ENCODE assay signal across 8 mouse cellular contexts in the genomic region with DNA sequence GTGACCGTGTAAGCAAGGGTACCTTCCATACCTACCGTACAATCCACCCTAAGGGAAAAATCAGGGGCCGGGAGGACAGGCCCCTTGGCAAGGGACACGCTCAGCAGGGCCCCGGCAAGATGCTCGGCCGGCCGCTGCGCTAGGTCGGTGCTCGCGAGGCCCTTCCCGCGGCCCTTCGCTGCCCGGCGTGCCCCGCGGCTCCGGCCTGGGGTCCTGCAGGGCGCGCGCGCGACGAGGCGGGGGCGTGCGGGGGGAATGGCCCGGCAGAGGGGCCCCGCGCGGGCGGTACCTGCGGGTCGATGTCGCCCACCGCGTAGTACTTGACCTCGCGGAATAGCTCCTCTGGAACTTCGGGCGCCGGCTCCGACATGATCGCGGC. TPM values are rescaled to one million over a fixed set of nuclear protein-coding genes. Genes with fewer than 3 reads are reported as not detected.
DNase-seq lines count a peak whose midpoint lies in the region; ATAC-seq and TF ChIP-seq lines count a peak whose summit lies in the region.

No protein-coding gene starts in this region.

- H3K27me3 ChIP-seq in liver, adult 2 months (ENCODE audit: control insufficient read depth, insufficient read depth, low read length), result no peaks in the 10 kb centered on the region
- no peaks in the 10 kb centered on the region for H3K27me3 ChIP-seq in embryonic facial prominence, embryonic 10.5 days (replicated peaks; ENCODE audit: low read depth, poor library complexity, severe bottlenecking)
- no peaks in the 10 kb centered on the region for H3K27me3 ChIP-seq in intestine, embryonic 16.5 days (replicated peaks; ENCODE audit: control insufficient read depth, insufficient read depth, low read length)
- no peaks in the 10 kb centered on the region for H3K27me3 ChIP-seq in limb, embryonic 12.5 days
- H3K27me3 ChIP-seq in midbrain, embryonic 14.5 days (ENCODE audit: control insufficient read depth, insufficient read depth, low read length), result no peaks in the 10 kb centered on the region
- no peaks in the 10 kb centered on the region for H3K27me3 ChIP-seq in stomach, embryonic 16.5 days (ENCODE audit: control insufficient read depth, insufficient read depth, low read length)

- no peak for DNase-seq in liver, adult 2 months (ENCODE audit: extremely low read depth, low read depth, low spot score)
- no peak for DNase-seq in liver
- DNase-seq in embryonic facial prominence, embryonic 10.5 days (ENCODE audit: low spot score), result peak; percentile 86
- peak; percentile 94 for DNase-seq in midbrain, embryonic 14.5 days

- under 1% methylated on average over 45 of the region's 47 CpGs for WGBS in liver, adult 2 months
- WGBS in embryonic facial prominence, embryonic 10.5 days, result under 1% methylated on average over 47 of the region's 47 CpGs
- under 1% methylated on average over 42 of the region's 47 CpGs for WGBS in intestine, embryonic 16.5 days
- WGBS in limb, embryonic 12.5 days, result under 1% methylated on average over 47 of the region's 47 CpGs
- under 1% methylated on average over 47 of the region's 47 CpGs for WGBS in midbrain, embryonic 14.5 days
- WGBS in stomach, embryonic 16.5 days, result under 1% methylated on average over 47 of the region's 47 CpGs

- peak overlapping the region; percentile 91 for H3K9ac ChIP-seq in liver, adult 2 months (ENCODE audit: low read depth, low read length)
- peak overlapping the region; percentile 83 for H3K9ac ChIP-seq in intestine, embryonic 16.5 days (ENCODE audit: low read depth, low read length)
- peak overlapping the region; percentile 84 for H3K9ac ChIP-seq in limb, embryonic 12.5 days (replicated peaks)
- H3K9ac ChIP-seq in midbrain, embryonic 14.5 days (replicated peaks; ENCODE audit: low read length), result peak overlapping the region; percentile 80
- peak overlapping the region; percentile 90 for H3K9ac ChIP-seq in stomach, embryonic 16.5 days (ENCODE audit: low read length)

- H3K27ac ChIP-seq in liver, adult 2 months (replicated peaks; ENCODE audit: insufficient read depth, low read depth, low read length), result peak overlapping the region; percentile 94
- peak overlapping the region; percentile 97 for H3K27ac ChIP-seq in embryonic facial prominence, embryonic 10.5 days (replicated peaks)
- H3K27ac ChIP-seq in intestine, embryonic 16.5 days (ENCODE audit: low read length), result peak overlapping the region; percentile 92
- peak overlapping the region; percentile 95 for H3K27ac ChIP-seq in limb, embryonic 12.5 days
- H3K27ac ChIP-seq in midbrain, embryonic 14.5 days (replicated peaks; ENCODE audit: low read depth, low read length), result peak overlapping the region; percentile 97
- H3K27ac ChIP-seq in stomach, embryonic 16.5 days (ENCODE audit: low read length), result peak overlapping the region; percentile 94

- ATAC-seq in granulocyte monocyte progenitor cell, adult 5-6 weeks (replicated peaks; ENCODE audit: poor library complexity, severe bottlenecking), result peak; percentile 8; the same call in 1 of the 2 replicates
- ATAC-seq in intestine, embryonic 16.5 days, result peak; percentile 82
- ATAC-seq in limb, embryonic 12.5 days (ENCODE audit: insufficient number of reproducible peaks, insufficient read depth, low FRiP score, low TSS enrichment, low read depth), result peak; percentile 76
- peak; percentile 86 for ATAC-seq in midbrain, embryonic 14.5 days (ENCODE audit: low FRiP score, low TSS enrichment)
- peak; percentile 89 for ATAC-seq in stomach, embryonic 16.5 days (ENCODE audit: insufficient read depth, low FRiP score)

- no peak for TF ChIP-seq POLR2A in liver, adult 2 months (IDR thresholded peaks at IDR 0.05; ENCODE audit: extremely low read depth, insufficient read depth, low read length)

- TF ChIP-seq CTCF in liver, adult 2 months (IDR thresholded peaks at IDR 0.05; ENCODE audit: low read depth, low read length), result no peak

- peak overlapping the region; percentile 59 for H3K4me2 ChIP-seq in intestine, embryonic 16.5 days (ENCODE audit: low read depth, low read length)
- peak overlapping the region; percentile 69 for H3K4me2 ChIP-seq in limb, embryonic 12.5 days
- peak overlapping the region; percentile 83 for H3K4me2 ChIP-seq in midbrain, embryonic 14.5 days (ENCODE audit: low read length)
- H3K4me2 ChIP-seq in stomach, embryonic 16.5 days (ENCODE audit: low read depth, low read length), result peak overlapping the region; percentile 54

- peaks cover 12% of the 10 kb centered on the region; the same call in 1 of the 2 replicates for H3K36me3 ChIP-seq in liver, adult 2 months (ENCODE audit: control insufficient read depth, insufficient read depth, low read length)
- peaks cover 39% of the 10 kb centered on the region for H3K36me3 ChIP-seq in embryonic facial prominence, embryonic 10.5 days (replicated peaks)
- H3K36me3 ChIP-seq in intestine, embryonic 16.5 days (ENCODE audit: control insufficient read depth, insufficient read depth, low read length), result peaks cover 18% of the 10 kb centered on the region
- H3K36me3 ChIP-seq in limb, embryonic 12.5 days, result peaks cover 34% of the 10 kb centered on the region
- peaks cover 25% of the 10 kb centered on the region for H3K36me3 ChIP-seq in midbrain, embryonic 14.5 days (ENCODE audit: control insufficient read depth, insufficient read depth, low read length)
- peaks cover 17% of the 10 kb centered on the region; the same call in 1 of the 2 replicates for H3K36me3 ChIP-seq in stomach, embryonic 16.5 days (ENCODE audit: control insufficient read depth, insufficient read depth, low read length)

- peak overlapping the region; percentile 80 for H3K4me3 ChIP-seq in liver, adult 2 months (ENCODE audit: insufficient read depth, low read depth, low read length)
- H3K4me3 ChIP-seq in embryonic facial prominence, embryonic 10.5 days, result peak overlapping the region; percentile 81
- H3K4me3 ChIP-seq in intestine, embryonic 16.5 days (ENCODE audit: low read length), result peak overlapping the region; percentile 74
- peak overlapping the region; percentile 72 for H3K4me3 ChIP-seq in limb, embryonic 12.5 days (replicated peaks)
- peak overlapping the region; percentile 73 for H3K4me3 ChIP-seq in midbrain, embryonic 14.5 days (replicated peaks; ENCODE audit: low read depth, low read length)
- peak overlapping the region; percentile 78 for H3K4me3 ChIP-seq in stomach, embryonic 16.5 days (replicated peaks; ENCODE audit: low read length)

- H3K9me3 ChIP-seq in embryonic facial prominence, embryonic 10.5 days, result no peaks in the 10 kb centered on the region
- H3K9me3 ChIP-seq in intestine, embryonic 16.5 days (ENCODE audit: control insufficient read depth, low read length), result no peaks in the 10 kb centered on the region
- H3K9me3 ChIP-seq in limb, embryonic 12.5 days, result no peaks in the 10 kb centered on the region
- no peaks in the 10 kb centered on the region for H3K9me3 ChIP-seq in midbrain, embryonic 14.5 days (ENCODE audit: control insufficient read depth, low read length)
- H3K9me3 ChIP-seq in stomach, embryonic 16.5 days (replicated peaks; ENCODE audit: control insufficient read depth, low read length), result no peaks in the 10 kb centered on the region

- peaks cover 2% of the 10 kb centered on the region; the same call in 1 of the 2 replicates for H3K79me2 ChIP-seq in liver, adult 2 months (ENCODE audit: control insufficient read depth, insufficient read depth, low read length)

- H3K4me1 ChIP-seq in liver, adult 2 months (ENCODE audit: control insufficient read depth, insufficient read depth, low read length), result peaks cover 7% of the 10 kb centered on the region
- peaks cover 20% of the 10 kb centered on the region for H3K4me1 ChIP-seq in embryonic facial prominence, embryonic 10.5 days
- peaks cover 14% of the 10 kb centered on the region for H3K4me1 ChIP-seq in intestine, embryonic 16.5 days (ENCODE audit: control insufficient read depth, insufficient read depth, low read length)
- H3K4me1 ChIP-seq in limb, embryonic 12.5 days (replicated peaks), result peaks cover 18% of the 10 kb centered on the region
- H3K4me1 ChIP-seq in midbrain, embryonic 14.5 days (ENCODE audit: control insufficient read depth, insufficient read depth, low read length), result peaks cover 16% of the 10 kb centered on the region
- peaks cover 18% of the 10 kb centered on the region for H3K4me1 ChIP-seq in stomach, embryonic 16.5 days (ENCODE audit: control insufficient read depth, insufficient read depth, low read length)

RNA-seq across cellular contexts. Expression of gene Paxip1, which starts 0.6 kb away (rescaled TPM):
- total RNA-seq in liver, adult 2 months (2014; rRNA removed), result 8.0 and 8.8 TPM in 2 replicates
- 10.6 and 12.4 TPM in 2 replicates for polyA plus RNA-seq in liver, adult 2 months (2012; rRNA removed)
- polyA plus RNA-seq in embryonic facial prominence, embryonic 10.5 days (2016; fragmentation: Nextera tagmentation; extraction: Ambion mirVana), result 57.1 and 63.2 TPM in 2 replicates
- 29.3 and 58.4 TPM in 2 replicates for total RNA-seq in granulocyte monocyte progenitor cell, adult 5-6 weeks (2014; fragmentation: Nextera tagmentation)
- total RNA-seq in granulocyte monocyte progenitor cell, adult 5-6 weeks (2017), result 26.5 and 31.8 TPM in 2 replicates
- 21.8 and 24.1 TPM in 2 replicates for polyA plus RNA-seq in intestine, embryonic 16.5 days (2015; fragmentation: Nextera tagmentation; extraction: Ambion mirVana)
- polyA plus RNA-seq in limb, embryonic 12.5 days (2016; fragmentation: Nextera tagmentation; extraction: Ambion mirVana), result 44.9 and 52.4 TPM in 2 replicates
- 24.6 and 34.1 TPM in 2 replicates for polyA plus RNA-seq in midbrain, embryonic 14.5 days (2014; fragmentation: Nextera tagmentation; extraction: Ambion mirVana)
- 23.1 and 23.9 TPM in 2 replicates for polyA plus RNA-seq in stomach, embryonic 16.5 days (2015; fragmentation: Nextera tagmentation; extraction: Ambion mirVana)

RNA-seq across cellular contexts. Expression of gene Htr5a, which starts 51.0 kb away (rescaled TPM):
- total RNA-seq in liver, adult 2 months (2014; rRNA removed), result not detected in 2 replicates
- polyA plus RNA-seq in liver, adult 2 months (2012; rRNA removed), result not detected in 2 replicates
- polyA plus RNA-seq in embryonic facial prominence, embryonic 10.5 days (2016; fragmentation: Nextera tagmentation; extraction: Ambion mirVana), result not detected in 2 replicates
- 0.21 TPM in 1 of 2 replicates, not detected in the other for total RNA-seq in granulocyte monocyte progenitor cell, adult 5-6 weeks (2014; fragmentation: Nextera tagmentation)
- not detected in 2 replicates for total RNA-seq in granulocyte monocyte progenitor cell, adult 5-6 weeks (2017)
- not detected in 2 replicates for polyA plus RNA-seq in intestine, embryonic 16.5 days (2015; fragmentation: Nextera tagmentation; extraction: Ambion mirVana)
- polyA plus RNA-seq in limb, embryonic 12.5 days (2016; fragmentation: Nextera tagmentation; extraction: Ambion mirVana), result not detected in 2 replicates
- polyA plus RNA-seq in midbrain, embryonic 14.5 days (2014; fragmentation: Nextera tagmentation; extraction: Ambion mirVana), result 1.2 and 1.8 TPM in 2 replicates
- 0.03 TPM in 1 of 2 replicates, not detected in the other for polyA plus RNA-seq in stomach, embryonic 16.5 days (2015; fragmentation: Nextera tagmentation; extraction: Ambion mirVana)

Comparison
In these comparisons a context has a peak if more than half of its experiments do, and no peak if none do; other contexts are left out.
1. DNase-seq: peak in embryonic facial prominence, embryonic 10.5 days (single experiment) and midbrain, embryonic 14.5 days (single experiment); none in liver, adult 2 months (single experiment) and liver (single experiment).
2. ATAC-seq: peak in every context shown above with its lines; median percentile 89 in stomach, embryonic 16.5 days; 86 in midbrain, embryonic 14.5 days; 82 in intestine, embryonic 16.5 days; 76 in limb, embryonic 12.5 days; 8 in granulocyte monocyte progenitor cell, adult 5-6 weeks.
3. Peak in every context shown above with its lines, with median percentiles within 50 percentile points of each other: H3K27ac ChIP-seq, H3K4me3 ChIP-seq, H3K9ac ChIP-seq and H3K4me2 ChIP-seq.